Mouse (Mus musculus) forebrain, embryonic 16.5 days (tissue): ENCODE data around the gene Eno3. TPM values are rescaled to one million over a fixed set of nuclear protein-coding genes. Genes with fewer than 3 reads are reported as not detected.

Source experiments
- ATAC-seq: fragments of 200-750 bp; cut with Nextera tagmentation; 2 replicates; pipeline ENCODE4 v1.8.0; 2017; ENCODE audit warnings: mild to moderate bottlenecking, moderate library complexity
- H3K27ac ChIP-seq: fragments of 300-500 bp; sonication (generic); 2 replicates; pipeline ENCODE4 v1.5.1; 2014; ENCODE audit warnings: low read length, control low read depth
- H3K27me3 ChIP-seq: fragments of 300-500 bp; sonication (generic); replicated peaks from 2 replicates; pipeline ENCODE4 v1.6.1; 2014; ENCODE audit warnings: low read length; ENCODE audit not compliant: control insufficient read depth, insufficient read depth
- H3K36me3 ChIP-seq: fragments of 300-500 bp; sonication (generic); 2 replicates; pipeline ENCODE4 v1.6.1; 2014; ENCODE audit not compliant: control insufficient read depth, insufficient read depth
- H3K4me1 ChIP-seq: fragments of 300-500 bp; sonication (generic); replicated peaks from 2 replicates; pipeline ENCODE4 v1.6.1; 2014; ENCODE audit warnings: low read length; ENCODE audit not compliant: control insufficient read depth, insufficient read depth
- H3K4me2 ChIP-seq: fragments of 300-500 bp; sonication (generic); 2 replicates; pipeline ENCODE4 v1.6.1; 2014; ENCODE audit warnings: mild to moderate bottlenecking, low read length, control low read depth
- H3K4me3 ChIP-seq: fragments of 300-500 bp; sonication (generic); replicated peaks from 2 replicates; pipeline ENCODE4 v1.5.1; 2014; ENCODE audit warnings: mild to moderate bottlenecking, low read length, control low read depth
- H3K9ac ChIP-seq: fragments of 300-500 bp; sonication (generic); replicated peaks from 2 replicates; pipeline ENCODE4 v1.6.1; 2014; ENCODE audit warnings: low read depth, low read length, control low read depth
- H3K9me3 ChIP-seq: fragments of 300-500 bp; sonication (generic); 2 replicates; pipeline ENCODE4 v1.6.1; 2016; ENCODE audit warnings: low read length; ENCODE audit not compliant: control insufficient read depth
- WGBS: fragments of 180-500 bp; shearing (Covaris S2); extraction: QIAGEN DNeasy Blood & Tissue Kit; methylation state at CpG from one replicate; pipeline ENCODE4 v1.1.7; 2014; 5-methylcytosine and 5-hydroxymethylcytosine counted together
- polyA plus RNA-seq: library from polyadenylated mRNA; unstranded; fragments of >200 nt; fragmentation: Nextera tagmentation; extraction: Ambion mirVana; gene quantifications from 2 replicates; pipeline ENCODE4 v1.2.1, GENCODE M21; 2015

The Eno3 gene
- polyA plus RNA-seq, 1 experiment from 2014 or later = 6.5 TPM

GRCm38 (mm10) chr11:70654198-70654922 is 2.6 kb upstream of the Eno3 start, which contains the start of gene Pfn1:
Gene Pfn1 (minus strand): TSS chr11:70654644.
- Histone ChIP-seq H3K9me3 (no peaks in the 10 kb centered on the region), H3K27ac (peak within 1 kb of the TSS; percentile 95), H3K9ac (peak within 1 kb of the TSS; percentile 96), H3K4me3 (peak within 1 kb of the TSS; percentile 100), H3K4me1 (peaks cover 32% of the 10 kb centered on the region), H3K4me2 (peak within 1 kb of the TSS; percentile 98), H3K36me3 (peaks cover 20% of the 10 kb centered on the region), H3K27me3 (no peaks in the 10 kb centered on the region)
- under 1% methylated on average over 59 of the region's 61 CpGs for WGBS
- ATAC-seq = peak; percentile 72

DNA sequence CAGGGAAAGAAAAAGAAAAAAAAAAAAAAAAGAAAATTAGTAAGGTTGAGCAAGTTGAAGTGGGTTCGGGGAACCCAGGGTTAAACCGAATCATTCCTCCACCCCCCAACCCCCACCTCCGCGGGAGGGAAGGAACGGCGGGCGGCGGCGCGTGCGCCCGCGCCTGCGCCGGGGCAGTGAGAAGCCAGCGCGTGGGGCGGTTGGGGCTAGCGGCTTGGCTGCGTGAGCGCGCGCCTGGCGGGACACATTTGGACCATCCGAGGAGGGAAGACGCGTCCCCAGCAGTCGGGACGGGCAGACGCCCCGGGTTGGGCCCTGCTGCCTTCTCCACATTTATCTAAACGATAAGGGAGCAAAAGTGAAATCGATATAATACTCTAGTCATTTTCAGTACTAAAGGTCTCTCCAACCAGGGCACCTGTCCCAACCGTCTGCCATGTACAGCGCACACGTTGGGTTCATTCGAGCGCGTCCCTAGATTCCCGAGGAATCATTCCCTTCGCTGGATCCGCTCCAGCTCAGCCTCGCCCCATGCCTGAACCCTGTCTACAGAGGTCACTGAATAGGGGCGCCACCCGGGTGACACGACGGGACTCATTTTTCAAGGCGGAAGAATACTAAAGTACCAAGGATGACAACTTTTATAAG is 2.0 kb upstream of the Eno3 start:
- peak overlapping the region; percentile 98 for H3K4me2 ChIP-seq
- under 1% methylated on average over 47 of the region's 48 CpGs for WGBS
- H3K4me1 ChIP-seq = peaks cover 32% of the 10 kb centered on the region
- peaks cover 15% of the 10 kb centered on the region for H3K36me3 ChIP-seq
- ATAC-seq = peak; percentile 65
- H3K9ac ChIP-seq = peak overlapping the region; percentile 96
- no peaks in the 10 kb centered on the region for H3K27me3 ChIP-seq
- no peaks in the 10 kb centered on the region for H3K9me3 ChIP-seq
- H3K4me3 ChIP-seq = peak overlapping the region; percentile 100
- peak overlapping the region; percentile 95 for H3K27ac ChIP-seq

GRCm38 (mm10) chr11:70655571-70656455 is 1.2 kb upstream of the Eno3 start:
- peaks cover 9% of the 10 kb centered on the region for H3K36me3 ChIP-seq
- peak overlapping the region; percentile 98 for H3K4me2 ChIP-seq
- ATAC-seq = no peak
- under 1% methylated on average over 57 of the region's 61 CpGs for WGBS
- peaks cover 32% of the 10 kb centered on the region for H3K4me1 ChIP-seq
- H3K4me3 ChIP-seq = peak overlapping the region; percentile 100
- H3K9me3 ChIP-seq = no peaks in the 10 kb centered on the region
- H3K27me3 ChIP-seq = no peaks in the 10 kb centered on the region
- peak overlapping the region; percentile 95 for H3K27ac ChIP-seq
- H3K9ac ChIP-seq = peak overlapping the region; percentile 96

DNA sequence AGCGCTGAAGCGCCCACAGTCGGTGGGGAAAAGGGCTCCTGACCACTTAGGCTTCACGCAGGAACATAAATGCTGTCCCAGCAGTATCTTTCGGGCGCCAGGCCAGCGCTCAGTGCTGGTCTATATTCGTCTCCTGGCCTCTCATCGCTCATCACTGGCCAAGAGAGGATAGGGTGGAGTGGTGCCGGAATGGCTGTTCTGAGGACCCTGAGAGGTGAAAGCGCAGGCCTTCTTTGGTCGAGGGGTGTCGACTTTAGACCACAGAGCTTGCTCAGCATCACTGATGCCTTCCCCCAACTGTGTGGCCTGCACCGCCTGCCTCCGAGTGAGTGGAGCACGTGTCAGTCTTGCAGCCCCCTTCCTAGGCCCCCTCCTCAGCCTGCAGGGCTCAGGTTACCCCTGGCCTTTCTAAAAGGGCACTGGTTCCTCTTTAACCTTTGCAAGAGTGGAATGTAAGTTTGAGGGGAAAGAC is 510 bp upstream of the Eno3 start:
- no peak overlapping the region; the same call in 1 of the 2 replicates for H3K4me3 ChIP-seq
- no peak overlapping the region for H3K27ac ChIP-seq
- H3K36me3 ChIP-seq = peaks cover 4% of the 10 kb centered on the region; the same call in 1 of the 2 replicates
- 8% methylated on average over 16 of the region's 16 CpGs for WGBS
- H3K4me2 ChIP-seq = peak overlapping the region; percentile 98
- no peak for ATAC-seq
- H3K9me3 ChIP-seq = no peaks in the 10 kb centered on the region
- no peaks in the 10 kb centered on the region for H3K27me3 ChIP-seq
- peaks cover 32% of the 10 kb centered on the region for H3K4me1 ChIP-seq
- 0 out of 2 replicates have a peak overlapping the region, but pooled peaks have one; percentile 2 for H3K9ac ChIP-seq

- ATAC-seq = no peak
- Histone ChIP-seq H3K27ac (no peak overlapping the region), H3K4me3 (no peak overlapping the region), H3K36me3 (peaks cover 6% of the 10 kb centered on the region; the same call in 1 of the 2 replicates), H3K4me2 (no peak overlapping the region), H3K27me3 (no peaks in the 10 kb centered on the region), H3K4me1 (peaks cover 23% of the 10 kb centered on the region), H3K9ac (no peak overlapping the region), H3K9me3 (no peaks in the 10 kb centered on the region)
- WGBS = 59% methylated on average over 6 of the region's 6 CpGs
These were observed 571 bp downstream of the Eno3 start for GRCm38 (mm10) chr11:70657573-70657972.

- no peak overlapping the region for H3K4me2 ChIP-seq
- H3K9me3 ChIP-seq = no peaks in the 10 kb centered on the region
- H3K27me3 ChIP-seq = no peaks in the 10 kb centered on the region
- peaks cover 9% of the 10 kb centered on the region; the same call in 1 of the 2 replicates for H3K36me3 ChIP-seq
- peaks cover 19% of the 10 kb centered on the region for H3K4me1 ChIP-seq
- no peak for ATAC-seq
- H3K27ac ChIP-seq = no peak overlapping the region
- 69% methylated on average over 9 of the region's 9 CpGs for WGBS
- H3K9ac ChIP-seq = no peak overlapping the region
- no peak overlapping the region for H3K4me3 ChIP-seq
These were observed 989 bp downstream of the Eno3 start for GRCm38 (mm10) chr11:70657991-70658390.

- no peaks in the 10 kb centered on the region for H3K9me3 ChIP-seq
- no peak overlapping the region for H3K9ac ChIP-seq
- no peak overlapping the region for H3K4me2 ChIP-seq
- H3K27ac ChIP-seq = no peak overlapping the region
- no peak overlapping the region for H3K4me3 ChIP-seq
- no peak for ATAC-seq
- WGBS = 93% methylated on average over 5 of the region's 5 CpGs
- H3K4me1 ChIP-seq = peaks cover 14% of the 10 kb centered on the region
- H3K27me3 ChIP-seq = no peaks in the 10 kb centered on the region
- H3K36me3 ChIP-seq = peaks cover 12% of the 10 kb centered on the region; the same call in 1 of the 2 replicates
These were observed 1.5 kb downstream of the Eno3 start for GRCm38 (mm10) chr11:70658521-70658920.

GRCm38 (mm10) chr11:70658942-70659341 is 1.9 kb downstream of the Eno3 start:
- Histone ChIP-seq H3K36me3 (peaks cover 14% of the 10 kb centered on the region), H3K4me2 (no peak overlapping the region), H3K27ac (no peak overlapping the region), H3K27me3 (no peaks in the 10 kb centered on the region), H3K4me1 (peaks cover 14% of the 10 kb centered on the region), H3K9ac (no peak overlapping the region), H3K9me3 (no peaks in the 10 kb centered on the region), H3K4me3 (no peak overlapping the region)
- 83% methylated on average over 8 of the region's 8 CpGs for WGBS
- ATAC-seq = no peak
